Mouse (Mus musculus): ENCODE measurements at regions not wholly inside any gene's neighbourhood (a gene's known extent, or its start where the extent isn't known, plus 50 kb on each side); places are given as distances from the start of the nearest gene placed in this dataset.

DNA sequence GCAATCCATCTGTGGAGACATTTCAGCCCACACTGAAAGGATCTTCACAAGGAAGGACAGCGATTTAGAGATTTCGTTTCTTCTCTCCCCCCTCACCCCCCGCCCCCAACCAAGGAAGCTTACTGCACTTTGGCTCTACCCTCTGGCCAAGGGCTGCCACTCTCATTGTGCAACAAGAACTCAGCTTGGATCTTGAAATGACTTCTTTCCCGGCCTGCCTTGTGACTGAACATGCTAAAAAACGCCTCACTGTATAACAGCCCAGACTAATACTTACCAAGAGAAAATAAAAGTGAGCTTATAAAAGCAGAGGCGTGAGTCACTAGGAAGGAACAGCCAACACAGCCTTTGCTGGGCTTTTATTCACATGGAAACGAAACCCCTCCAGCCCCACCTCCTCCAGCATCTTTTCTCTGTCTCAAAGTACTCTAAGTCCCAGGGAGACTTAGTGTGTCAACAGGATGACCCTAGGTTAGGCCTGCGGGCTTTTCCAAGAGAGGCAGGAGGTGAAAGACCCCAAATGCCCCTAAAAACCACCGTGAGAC is 144.7 kb upstream of the Dcn start:
- no peak for TF ChIP-seq POLR2A (IDR thresholded peaks at IDR 0.05; ENCODE audit: low read depth, low read length)
- no peak for TF ChIP-seq CTCF (conservative IDR thresholded peaks at IDR 0.05; ENCODE audit: insufficient read depth, insufficient read length, low read depth, low read length)

Measured in kidney, adult 2 months (tissue).